Mouse (Mus musculus) forebrain, embryonic 13.5 days (tissue): ENCODE measurements around the gene Olfr1310. TPM values are rescaled to one million over a fixed set of nuclear protein-coding genes. Genes with fewer than 3 reads are reported as not detected.
"Not testable (repeated sequence)": the region's sequence is repeated elsewhere in the genome, so short reads cannot be mapped to it uniquely, and the experiment has no call there.

Source experiments
- ATAC-seq: fragments of 200-750 bp; cut with Nextera tagmentation; 2 replicates; pipeline ENCODE4 v1.8.0; 2017
- H3K27ac ChIP-seq: fragments of 300-500 bp; sonication (generic); 2 replicates; pipeline ENCODE4 v1.5.1; 2015; ENCODE audit warnings: inconsistent platforms, mild to moderate bottlenecking, moderate library complexity
- H3K27me3 ChIP-seq: fragments of 300-500 bp; sonication (generic); 2 replicates; pipeline ENCODE4 v1.6.1; 2015; ENCODE audit warnings: mild to moderate bottlenecking, inconsistent platforms
- H3K36me3 ChIP-seq: fragments of 300-500 bp; sonication (generic); 2 replicates; pipeline ENCODE4 v1.6.1; 2015; ENCODE audit warnings: mild to moderate bottlenecking, inconsistent platforms; ENCODE audit not compliant: poor library complexity, severe bottlenecking
- H3K4me1 ChIP-seq: fragments of 300-500 bp; sonication (generic); 2 replicates; pipeline ENCODE4 v1.6.1; 2015; ENCODE audit warnings: inconsistent platforms
- H3K4me2 ChIP-seq: fragments of 300-500 bp; sonication (generic); 2 replicates; pipeline ENCODE4 v1.6.1; 2015; ENCODE audit warnings: inconsistent platforms, mild to moderate bottlenecking, moderate library complexity
- H3K4me3 ChIP-seq: fragments of 300-500 bp; sonication (generic); 2 replicates; pipeline ENCODE4 v1.5.1; 2015; ENCODE audit warnings: mild to moderate bottlenecking, inconsistent platforms
- H3K9ac ChIP-seq: fragments of 300-500 bp; sonication (generic); 2 replicates; pipeline ENCODE4 v1.6.1; 2015; ENCODE audit warnings: mild to moderate bottlenecking, inconsistent platforms
- H3K9me3 ChIP-seq: fragments of 300-500 bp; sonication (generic); replicated peaks from 2 replicates; pipeline ENCODE4 v1.6.1; 2016; ENCODE audit warnings: inconsistent platforms
- WGBS: fragments of 180-500 bp; shearing (Covaris S2); methylation state at CpG from one replicate; pipeline ENCODE4 v1.1.7; 2015; 5-methylcytosine and 5-hydroxymethylcytosine counted together
- polyA plus RNA-seq: library from polyadenylated mRNA; unstranded; fragments of >200 nt; fragmentation: Nextera tagmentation; extraction: Ambion mirVana; gene quantifications from 2 replicates; pipeline ENCODE4 v1.2.1, GENCODE M21; 2015

Olfr1310 gene
- not detected in 2 replicates for polyA plus RNA-seq

- Histone ChIP-seq H3K4me1 (no peaks in the 10 kb centered on the region), H3K4me3 (no peak within 1 kb of the TSS), H3K9ac (no peak within 1 kb of the TSS), H3K36me3 (no peaks in the 10 kb centered on the region), H3K27ac (no peak within 1 kb of the TSS), H3K9me3 (no peaks in the 10 kb centered on the region), H3K27me3 (no peaks in the 10 kb centered on the region), H3K4me2 (no peak within 1 kb of the TSS)
- no peak for ATAC-seq
Measured at GRCm38 (mm10) chr2:112012608-112013007, at the start of gene Olfr1310. Gene Olfr1310, minus strand, starts transcription at chr2:112012708.

- Histone ChIP-seq H3K27ac (no peak within 1 kb of the TSS), H3K9me3 (no peaks in the 10 kb centered on the region), H3K9ac (no peak within 1 kb of the TSS), H3K4me1 (no peaks in the 10 kb centered on the region), H3K4me3 (no peak within 1 kb of the TSS), H3K27me3 (no peaks in the 10 kb centered on the region), H3K36me3 (no peaks in the 10 kb centered on the region), H3K4me2 (no peak within 1 kb of the TSS)
- ATAC-seq: no peak
- 49% methylated on average over 1 of the region's 1 CpGs for WGBS
Measured at GRCm38 (mm10) chr2:112050138-112050537, 37.6 kb upstream of the Olfr1310 start, which contains the start of gene Olfr1312. Gene Olfr1312, minus strand, starts transcription at chr2:112050238.

- H3K27ac ChIP-seq, H3K9me3 ChIP-seq, H3K4me2 ChIP-seq, ATAC-seq, H3K9ac ChIP-seq, H3K27me3 ChIP-seq, H3K4me3 ChIP-seq, H3K4me1 ChIP-seq, H3K36me3 ChIP-seq: not testable (repeated sequence)
- WGBS: 55% methylated on average over 6 of the region's 6 CpGs
Measured at GRCm38 (mm10) chr2:112026971-112027370, 14.5 kb upstream of the Olfr1310 start.

GRCm38 (mm10) chr2:112024312-112024711 lies 11.8 kb upstream of the Olfr1310 start, which contains the start of gene Olfr1311:
Gene Olfr1311, minus strand, starts transcription at chr2:112024412.
- WGBS: 90% methylated on average over 2 of the region's 2 CpGs
- no peak within 1 kb of the TSS for H3K27ac ChIP-seq
- no peak for ATAC-seq
- no peaks in the 10 kb centered on the region for H3K4me1 ChIP-seq
- no peak within 1 kb of the TSS for H3K4me2 ChIP-seq
- no peak within 1 kb of the TSS for H3K4me3 ChIP-seq
- H3K36me3 ChIP-seq: no peaks in the 10 kb centered on the region
- no peaks in the 10 kb centered on the region for H3K27me3 ChIP-seq
- no peaks in the 10 kb centered on the region for H3K9me3 ChIP-seq
- no peak within 1 kb of the TSS for H3K9ac ChIP-seq

GRCm38 (mm10) chr2:112014900-112015299 lies 2.4 kb upstream of the Olfr1310 start:
- no peaks in the 10 kb centered on the region for H3K4me1 ChIP-seq
- no peak for ATAC-seq
- H3K9ac ChIP-seq: no peak overlapping the region
- H3K9me3 ChIP-seq: no peaks in the 10 kb centered on the region
- no peak overlapping the region for H3K4me3 ChIP-seq
- no peak overlapping the region for H3K4me2 ChIP-seq
- H3K36me3 ChIP-seq: no peaks in the 10 kb centered on the region
- H3K27ac ChIP-seq: no peak overlapping the region
- no peaks in the 10 kb centered on the region for H3K27me3 ChIP-seq
- WGBS: 75% methylated on average over 3 of the region's 3 CpGs

- 67% methylated on average over 1 of the region's 1 CpGs for WGBS
- ATAC-seq: no peak
- no peaks in the 10 kb centered on the region for H3K27me3 ChIP-seq
- H3K9ac ChIP-seq: no peak within 1 kb of the TSS
- no peak within 1 kb of the TSS for H3K4me3 ChIP-seq
- no peak within 1 kb of the TSS for H3K4me2 ChIP-seq
- H3K9me3 ChIP-seq: no peaks in the 10 kb centered on the region
- H3K36me3 ChIP-seq: no peaks in the 10 kb centered on the region
- H3K27ac ChIP-seq: no peak within 1 kb of the TSS
- H3K4me1 ChIP-seq: no peaks in the 10 kb centered on the region
Measured at GRCm38 (mm10) chr2:111990181-111990580, 22.3 kb downstream of the Olfr1310 start, which contains the start of gene Olfr1309. Gene Olfr1309, minus strand, starts transcription at chr2:111990281.

- ATAC-seq: no peak
Measured at GRCm38 (mm10) chr2:111964844-111965243, 47.7 kb downstream of the Olfr1310 start, which contains the start of gene Olfr1308. Gene Olfr1308, minus strand, starts transcription at chr2:111964944.

More at GRCm38 (mm10) chr2:111964844-111965243, 47.7 kb downstream of the Olfr1310 start, which contains the start of gene Olfr1308:
- no peaks in the 10 kb centered on the region for H3K27me3 ChIP-seq
- no peak within 1 kb of the TSS for H3K9ac ChIP-seq
- no peak within 1 kb of the TSS for H3K4me2 ChIP-seq
- no peak within 1 kb of the TSS for H3K27ac ChIP-seq
- no peaks in the 10 kb centered on the region for H3K36me3 ChIP-seq
- WGBS: 62% methylated on average over 1 of the region's 1 CpGs
- H3K4me1 ChIP-seq: no peaks in the 10 kb centered on the region
- no peaks in the 10 kb centered on the region for H3K9me3 ChIP-seq
- no peak within 1 kb of the TSS for H3K4me3 ChIP-seq

Other genes starting within 250 kb of the Olfr1310 start
- not detected in 2 replicates for gene Olfr1302, start 235.3 kb downstream of the Olfr1310 start, polyA plus RNA-seq
- not detected in 2 replicates for gene Olfr1303, start 192.4 kb downstream of the Olfr1310 start, polyA plus RNA-seq
- gene Olfr1305, start 135.6 kb downstream of the Olfr1310 start, polyA plus RNA-seq: not detected in 2 replicates
- gene Olfr1306, start 96.4 kb downstream of the Olfr1310 start, polyA plus RNA-seq: not detected in 2 replicates
- gene Olfr1307, start 63.3 kb downstream of the Olfr1310 start, polyA plus RNA-seq: 0.01 TPM in 2 replicates
- not detected in 2 replicates for gene Olfr1308, start 47.8 kb downstream of the Olfr1310 start, polyA plus RNA-seq
- not detected in 2 replicates for gene Olfr1309, start 22.4 kb downstream of the Olfr1310 start, polyA plus RNA-seq
- gene Olfr1311, start 11.7 kb upstream of the Olfr1310 start, polyA plus RNA-seq: not detected in 2 replicates
- not detected in 2 replicates for gene Olfr1312, start 37.5 kb upstream of the Olfr1310 start, polyA plus RNA-seq
- gene Olfr1313, start 65.1 kb upstream of the Olfr1310 start, polyA plus RNA-seq: not detected in 2 replicates
- not detected in 2 replicates for gene Olfr1314, start 84.1 kb upstream of the Olfr1310 start, polyA plus RNA-seq
- gene Olfr1315-ps1, start 102.7 kb upstream of the Olfr1310 start, polyA plus RNA-seq: not detected in 2 replicates
- gene Olfr1316, start 122.3 kb upstream of the Olfr1310 start, polyA plus RNA-seq: not detected in 2 replicates
- not detected in 2 replicates for gene Olfr1317, start 127.6 kb upstream of the Olfr1310 start, polyA plus RNA-seq
- gene Olfr1318, start 141.5 kb upstream of the Olfr1310 start, polyA plus RNA-seq: 0.06 TPM in 1 of 2 replicates, not detected in the other
- 9.7 and 10.6 TPM in 2 replicates for gene Lpcat4, start 226.8 kb upstream of the Olfr1310 start, polyA plus RNA-seq
- gene Nutm1, start 246.6 kb upstream of the Olfr1310 start, polyA plus RNA-seq: not detected in 2 replicates
- 180 and 196 TPM in 2 replicates for gene Nop10, start 249.2 kb upstream of the Olfr1310 start, polyA plus RNA-seq